Mouse (Mus musculus) cerebellum, postnatal 14 days (tissue): ENCODE results near the gene Epp13.
A peak's percentile ranks its signal among the peaks of the same experiment; 100 is the strongest.
"Not testable (repeated sequence)": the region's sequence is repeated elsewhere in the genome, so short reads cannot be mapped to it uniquely, and the experiment has no call there.

Source experiments
- DNase-seq, 2 experiments: peaks; one replicate each; pipeline ENCODE4 v3.0.0; 2021; ENCODE audit warnings: mixed read lengths in 2 of 2

Epp13 gene

DNA sequence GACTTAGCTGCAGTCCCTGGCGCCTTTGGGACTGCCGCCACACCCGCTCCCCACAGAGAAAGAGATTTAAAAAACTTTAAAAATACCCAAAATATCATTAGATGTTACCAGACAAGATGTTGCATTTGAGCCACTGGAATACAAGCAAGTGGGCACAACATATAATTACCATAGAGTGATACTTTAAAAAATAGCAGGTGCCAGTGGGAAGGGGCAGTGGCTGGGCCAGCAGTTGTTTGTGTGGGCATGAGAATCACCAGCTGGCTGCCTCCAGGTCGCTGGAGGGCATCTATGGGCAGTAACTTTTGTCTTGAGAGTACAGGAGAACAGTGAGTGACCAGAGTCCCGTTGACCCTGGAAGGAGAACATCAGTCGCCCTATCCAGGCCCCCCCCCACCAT, at the start of gene Epp13:
Epp13 (plus strand) TSS at position 301 of the 400 bp plus-strand sequence.
- DNase-seq = no peak

DNA sequence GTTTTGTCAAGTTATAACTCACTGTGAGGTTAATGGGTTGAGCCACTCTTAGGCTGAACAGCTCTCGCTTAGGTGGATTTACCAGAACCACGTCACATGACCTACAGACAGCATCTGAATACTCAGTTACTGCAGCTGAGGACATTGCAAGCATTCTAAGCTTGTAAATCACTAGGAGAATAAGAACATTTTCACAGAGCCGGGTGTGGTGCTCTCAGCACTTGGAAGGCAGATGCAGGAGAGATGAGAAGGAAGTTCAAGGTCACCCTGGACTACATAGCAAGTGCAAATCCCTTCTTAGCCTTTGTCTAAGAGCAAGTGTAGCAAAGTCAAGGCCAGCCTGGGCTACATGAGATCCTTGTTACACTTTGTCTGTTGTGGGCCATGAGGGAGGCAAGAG, 48.3 kb upstream of the Epp13 start:
- DNase-seq = no peak

DNA sequence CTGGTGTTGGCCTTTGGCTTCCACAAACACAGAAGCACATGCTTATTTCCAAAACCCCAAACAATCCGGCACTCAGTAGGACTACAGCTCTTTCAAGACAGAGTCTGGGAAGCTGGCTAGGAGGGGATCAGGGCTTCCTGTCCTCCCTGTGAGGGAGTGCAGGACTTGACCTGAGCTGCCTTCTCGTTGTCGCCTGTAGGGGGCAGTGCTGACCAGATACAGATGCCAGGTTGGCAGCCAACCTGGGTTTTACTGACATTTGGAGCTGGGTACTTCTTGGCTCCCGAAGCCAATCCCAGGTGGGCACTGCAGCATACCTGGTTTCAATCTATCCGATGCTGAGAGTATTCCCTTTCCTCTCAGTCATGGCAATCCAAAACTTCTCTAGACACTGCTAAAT, 39.4 kb upstream of the Epp13 start:
- DNase-seq = peak; percentile 29 to 62

DNA sequence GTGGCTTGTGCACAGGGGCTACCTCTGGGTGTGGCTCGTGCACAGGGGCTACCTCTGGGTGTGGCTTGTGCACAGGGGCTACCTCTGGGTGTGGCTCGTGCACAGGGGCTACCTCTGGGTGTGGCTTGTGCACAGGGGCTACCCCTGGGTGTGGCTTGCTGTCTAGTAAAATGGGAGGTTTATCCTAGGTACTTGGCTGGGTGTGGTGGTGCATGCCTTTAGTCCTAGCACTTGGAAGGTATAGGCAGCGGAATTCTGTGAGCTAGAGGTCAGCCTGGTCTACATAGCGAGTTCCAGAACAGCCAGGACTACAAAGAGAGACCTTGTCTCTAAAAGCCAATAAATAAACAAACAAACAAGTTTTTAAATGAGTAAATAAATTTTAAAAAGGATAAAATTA, 37.8 kb upstream of the Epp13 start:
- not testable (repeated sequence) for DNase-seq

DNA sequence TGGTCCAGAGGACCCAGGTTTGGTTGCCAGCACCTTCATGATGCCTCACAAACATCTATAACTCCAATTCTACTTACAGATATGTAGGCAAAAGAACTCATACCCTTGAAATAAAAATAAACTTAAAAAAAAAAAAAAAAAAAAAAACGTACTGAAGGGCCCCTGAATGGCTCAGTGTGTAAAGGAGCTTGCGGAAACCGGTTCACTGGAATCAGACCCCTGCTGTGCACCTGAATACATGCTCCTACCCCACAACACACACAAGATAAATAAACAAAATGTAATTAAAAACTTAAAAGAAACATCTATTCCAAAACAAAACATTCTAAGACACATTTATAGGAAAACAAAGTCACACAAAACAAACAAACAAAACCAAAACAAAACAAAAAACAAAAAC, 32.4 kb upstream of the Epp13 start:
- DNase-seq = no peak

DNA sequence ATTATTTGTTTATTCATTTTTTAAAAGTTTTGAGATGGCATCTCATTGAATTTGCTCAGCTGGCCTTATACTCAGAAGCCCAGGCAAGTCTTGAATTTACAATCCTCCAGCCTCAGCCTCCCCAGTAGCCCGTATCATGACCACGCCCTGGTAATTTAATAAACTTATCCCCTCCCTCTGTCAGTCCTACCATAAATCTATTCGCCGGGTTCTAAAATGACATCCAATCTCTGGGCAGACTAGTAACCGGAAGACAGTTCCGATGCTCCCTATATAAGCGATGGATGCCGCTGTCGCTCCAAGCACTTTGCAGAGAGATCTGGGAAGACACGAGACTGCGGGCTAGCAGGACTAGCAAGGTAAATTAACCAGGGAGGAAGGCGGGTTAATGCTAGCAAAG, 30.5 kb upstream of the Epp13 start, which contains the start of gene Zscan5b:
Zscan5b (plus strand) TSS at position 301 of the 400 bp plus-strand sequence.
- DNase-seq = no peak

DNA sequence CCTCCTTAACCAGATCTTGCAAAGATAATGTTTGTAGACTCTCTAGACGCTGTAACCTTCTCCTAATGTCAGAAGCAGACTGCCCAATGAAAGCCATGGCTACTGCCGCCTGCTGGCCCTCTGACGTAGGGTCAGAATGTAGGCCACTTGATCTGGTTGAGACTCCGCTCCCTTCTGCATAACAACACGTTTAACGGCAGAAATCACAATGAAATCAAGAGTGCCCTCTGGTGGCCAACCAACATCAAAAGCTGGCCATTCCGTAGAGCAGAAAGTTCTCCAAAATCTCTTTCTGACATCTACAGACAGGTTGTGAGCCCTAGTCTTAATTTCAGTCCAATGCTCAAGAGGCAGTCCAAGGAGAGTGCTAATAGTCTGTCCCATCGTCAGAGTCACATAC, 24.0 kb upstream of the Epp13 start:
- peak; percentile 23 to 43 for DNase-seq

DNA sequence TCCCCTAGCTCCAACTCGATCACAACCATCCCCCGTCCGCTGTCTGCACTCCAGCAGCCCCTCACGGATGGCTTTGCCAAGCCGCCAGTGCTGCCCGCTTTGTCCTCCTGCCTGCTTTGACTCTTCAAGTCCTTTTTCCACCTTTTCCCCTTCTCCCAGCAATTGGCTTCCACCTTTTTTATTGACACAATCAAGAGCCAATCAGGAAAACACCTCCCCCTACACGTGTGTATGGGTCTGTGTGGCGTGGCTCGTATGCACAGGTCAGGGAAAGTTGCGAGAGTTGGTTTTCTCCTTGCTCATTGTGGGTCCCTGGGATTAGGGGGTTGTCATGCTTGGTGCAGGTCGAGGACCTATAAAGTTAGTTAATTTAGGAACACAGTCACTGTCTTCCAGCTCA, 12.7 kb upstream of the Epp13 start:
- DNase-seq = peak in 1 of 2 experiments; percentile 15

DNA sequence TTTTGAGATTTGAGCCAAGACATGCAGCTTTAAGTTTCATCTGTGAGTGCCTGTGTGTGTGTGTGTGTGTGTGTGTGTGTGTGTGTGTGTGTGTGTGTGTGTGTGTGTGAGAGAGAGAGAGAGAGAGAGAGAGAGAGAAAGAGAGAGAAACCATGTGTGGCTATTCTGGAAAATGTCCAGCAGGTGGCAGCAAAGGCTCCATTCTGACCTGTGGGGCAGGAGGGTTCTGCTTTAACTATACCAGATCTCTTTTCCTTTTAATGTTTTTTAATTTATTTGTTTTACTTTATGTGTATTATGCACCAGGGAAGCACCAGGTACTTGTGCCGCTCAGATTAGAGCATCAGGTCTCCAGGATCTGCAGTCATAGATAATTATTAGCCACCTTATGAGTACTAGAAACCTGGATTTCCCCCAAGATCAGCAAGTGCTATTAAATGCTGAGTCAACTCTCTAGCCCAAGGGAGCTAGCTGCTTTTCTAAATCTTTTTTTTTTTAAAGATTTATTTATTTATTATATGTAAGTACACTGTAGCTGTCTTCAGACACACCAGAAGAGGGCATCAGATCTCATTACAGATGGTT, 11.6 kb upstream of the Epp13 start:
- DNase-seq = peak; percentile 66 to 73

DNA sequence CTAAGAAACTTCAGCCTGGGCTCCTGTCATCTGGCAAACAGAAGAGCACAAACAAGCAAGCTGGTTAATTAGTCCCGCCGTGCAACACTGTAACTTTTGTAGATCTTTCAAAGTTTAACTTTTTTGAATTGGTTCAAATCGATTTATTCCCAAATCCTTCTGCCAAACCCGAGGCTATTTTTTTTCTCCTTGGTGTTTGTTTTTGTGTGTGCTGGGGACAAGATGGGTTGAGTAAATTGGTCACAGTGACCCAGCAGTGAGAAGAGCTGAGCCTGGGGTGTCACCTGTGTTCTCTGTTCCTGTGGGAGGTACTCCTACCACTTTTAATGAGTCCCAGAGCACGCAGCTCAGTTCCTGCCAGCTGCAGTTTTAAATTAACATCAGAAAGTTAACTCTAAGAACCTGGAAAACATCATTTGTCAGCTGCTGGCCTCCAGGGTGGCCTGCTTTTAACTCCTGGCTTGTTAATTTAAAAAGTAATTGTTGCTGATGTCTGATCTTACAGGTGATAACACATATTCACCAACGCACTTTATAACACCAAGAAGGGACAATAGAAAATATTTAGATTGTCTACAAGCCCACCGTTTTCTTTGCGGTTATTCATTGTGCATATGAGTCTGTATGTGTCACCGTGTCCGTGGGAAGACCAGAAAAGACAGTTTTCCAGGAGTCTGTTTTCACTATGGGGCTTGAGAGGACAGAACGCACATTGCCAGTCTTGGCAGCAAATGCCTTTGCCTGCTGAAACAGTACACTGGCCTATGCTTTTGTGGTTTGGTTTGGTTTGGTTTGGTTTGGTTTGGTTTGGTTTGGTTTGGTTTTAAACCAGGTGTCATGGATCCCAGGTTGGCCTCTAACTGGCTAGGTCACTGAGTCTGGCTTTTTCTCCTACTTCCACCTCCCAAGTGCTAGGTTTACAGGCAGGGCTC, 7.9 kb upstream of the Epp13 start:
- no peak for DNase-seq

DNA sequence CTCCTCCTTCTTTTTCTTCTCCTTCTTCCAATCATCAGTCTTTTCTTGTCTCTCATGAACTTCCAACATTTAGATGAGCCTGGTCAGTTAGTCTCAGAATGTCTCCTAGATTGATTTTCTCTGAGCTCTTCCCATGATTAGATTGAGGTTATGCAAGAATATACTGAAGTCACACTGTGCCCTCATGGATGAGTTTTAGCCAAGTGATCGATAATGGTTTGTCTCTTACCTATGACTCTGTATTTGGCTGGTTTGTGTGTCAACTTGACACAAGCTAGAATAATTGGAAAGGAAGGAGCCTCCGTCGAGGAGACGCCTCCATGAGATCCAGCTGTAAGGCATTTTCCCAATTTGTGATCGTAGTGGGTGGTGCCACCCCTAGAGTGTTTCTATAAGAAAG, 1.9 kb downstream of the Epp13 start:
- no peak for DNase-seq

DNA sequence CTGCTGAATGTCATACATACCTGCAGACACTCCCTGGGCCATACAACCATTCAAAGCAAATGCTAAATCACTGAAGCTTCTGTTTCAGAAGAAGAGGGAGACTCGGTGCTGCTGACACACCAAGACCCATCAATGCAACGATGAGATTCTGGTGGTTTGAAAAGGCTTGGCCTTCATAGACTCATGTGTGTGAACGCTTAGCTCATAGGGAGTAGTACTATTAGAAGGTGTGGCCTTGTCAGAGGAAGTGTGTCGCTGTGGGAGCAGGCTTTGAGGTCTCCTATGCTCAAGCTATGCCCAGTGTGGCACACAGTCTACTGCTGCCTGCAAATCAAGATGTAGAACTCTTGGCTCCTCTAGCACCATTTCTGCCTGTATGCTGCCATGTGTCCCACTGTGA, 4.9 kb downstream of the Epp13 start:
- DNase-seq = no peak

DNA sequence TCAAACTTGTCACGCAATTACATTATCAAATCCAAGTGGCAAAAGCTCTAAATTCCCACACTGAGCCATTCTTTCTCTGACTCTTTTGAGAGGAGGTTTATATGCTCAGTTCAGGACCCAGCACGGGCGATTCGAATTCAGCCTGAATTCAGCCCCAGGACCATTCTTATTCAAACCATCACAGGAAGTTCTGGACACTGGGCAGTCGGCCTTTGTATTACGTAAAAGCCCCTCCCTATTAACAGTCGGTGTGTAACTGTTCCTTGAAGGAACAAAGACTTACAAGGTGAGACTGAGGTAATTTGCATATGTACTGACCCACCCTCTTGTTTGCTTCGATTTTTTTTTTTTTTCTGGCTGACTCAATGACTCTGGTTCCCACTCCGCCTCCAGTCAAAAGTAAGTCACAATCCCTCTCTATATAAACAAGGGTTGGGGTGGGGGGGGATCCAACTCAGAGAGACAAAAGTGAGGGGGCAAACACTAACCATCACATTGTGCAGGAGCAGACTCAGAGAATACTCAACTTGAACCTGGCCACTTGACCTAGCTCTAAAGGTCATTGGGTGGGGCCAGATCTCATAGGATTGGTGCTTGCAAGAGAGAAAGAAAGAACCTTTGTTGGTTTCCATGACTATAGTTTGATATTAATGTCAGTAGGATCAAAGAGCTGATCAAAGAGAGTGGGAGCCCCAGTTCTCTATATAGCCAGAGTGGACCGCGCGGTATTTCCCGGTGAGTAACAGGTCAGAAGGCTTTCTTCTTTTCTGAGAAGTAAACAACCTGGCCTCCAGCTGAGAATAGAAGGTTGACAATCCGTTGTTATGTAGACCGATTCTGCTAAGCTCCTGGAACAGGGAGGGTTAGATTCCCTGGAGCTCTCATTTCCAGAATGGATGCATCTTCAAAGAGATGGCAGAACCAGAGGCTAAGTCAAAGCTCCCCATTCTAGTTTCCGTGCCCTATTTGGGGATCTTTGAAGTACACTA, 6.0 kb downstream of the Epp13 start:
- no peak for DNase-seq

DNA sequence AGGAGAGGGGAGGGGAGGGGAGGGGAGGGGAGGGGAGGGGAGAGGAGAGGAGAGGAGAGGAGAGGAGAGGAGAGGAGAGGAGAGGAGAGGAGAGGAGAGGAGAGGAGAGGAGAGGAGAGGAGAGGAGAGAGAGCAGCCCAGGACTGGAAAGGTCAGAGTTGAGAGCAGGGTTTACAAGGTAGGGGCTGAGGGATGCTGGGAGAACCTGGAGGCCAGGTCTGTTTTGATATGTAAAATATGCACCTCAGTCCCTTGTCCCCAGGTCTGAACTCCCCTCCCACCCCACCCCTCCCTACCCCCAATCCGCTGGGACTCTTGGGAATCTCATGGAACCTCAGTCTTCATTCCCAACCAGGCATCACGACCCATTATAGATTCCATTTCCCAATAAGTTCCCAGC, 7.5 kb downstream of the Epp13 start:
- DNase-seq = not testable (repeated sequence)

DNA sequence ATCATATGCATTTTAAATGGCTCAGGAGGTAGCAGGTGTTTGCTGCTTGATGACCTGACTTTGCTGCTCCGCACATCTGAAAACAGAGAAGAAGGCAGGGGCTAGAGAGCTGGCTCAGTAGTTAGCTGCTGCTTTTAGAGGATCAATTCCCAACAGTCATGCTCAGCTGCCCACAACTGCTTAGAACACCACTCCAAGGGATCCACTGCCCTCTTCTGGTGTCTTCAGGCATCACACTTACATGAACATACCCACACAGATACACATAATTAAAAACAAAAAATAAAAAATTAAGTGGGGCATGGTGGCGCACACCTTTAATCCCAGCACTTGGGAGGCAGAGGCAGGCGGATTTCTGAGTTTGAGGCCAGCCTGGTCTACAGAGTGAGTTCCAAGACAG, 9.6 kb downstream of the Epp13 start:
- no peak for DNase-seq

DNA sequence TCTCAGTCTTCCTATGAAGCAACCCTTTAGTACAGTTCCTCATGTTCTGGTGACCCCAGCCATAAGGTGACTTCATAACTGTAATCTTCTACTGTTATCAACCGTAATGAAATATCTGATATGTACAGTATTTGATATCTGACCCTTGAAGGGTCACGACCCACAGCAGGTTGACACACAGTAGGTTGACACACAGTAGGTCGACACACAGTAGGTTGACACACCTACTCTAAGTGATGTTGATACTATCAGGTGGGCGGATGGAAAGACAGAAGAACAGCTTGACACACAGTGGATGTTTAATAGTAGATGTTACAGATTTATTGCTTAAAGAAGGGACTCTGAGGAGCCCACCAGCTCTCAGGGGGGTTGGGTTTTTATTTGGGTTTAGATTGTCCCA, 10.5 kb downstream of the Epp13 start:
- no peak for DNase-seq

DNA sequence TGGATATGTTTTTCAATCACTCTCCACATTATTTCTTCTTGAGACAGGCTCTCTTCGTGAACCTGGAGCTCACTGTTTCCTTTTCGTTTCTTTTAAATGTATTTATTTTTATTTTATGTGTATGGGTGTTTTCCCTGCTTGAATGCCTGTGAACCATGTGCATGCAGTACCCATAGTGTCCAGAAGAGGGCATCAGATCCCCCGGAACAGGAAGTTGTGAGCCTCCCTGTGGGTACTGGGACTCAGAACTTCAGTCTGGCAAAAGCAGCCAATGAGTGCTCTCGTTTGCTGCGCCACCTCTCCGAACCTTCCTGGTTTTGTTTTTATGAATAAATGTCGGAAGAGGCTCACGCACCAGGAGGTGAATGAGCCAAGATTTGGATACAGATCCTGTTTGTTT, 13.2 kb downstream of the Epp13 start:
- peak in 1 of 2 experiments; percentile 44 for DNase-seq

DNA sequence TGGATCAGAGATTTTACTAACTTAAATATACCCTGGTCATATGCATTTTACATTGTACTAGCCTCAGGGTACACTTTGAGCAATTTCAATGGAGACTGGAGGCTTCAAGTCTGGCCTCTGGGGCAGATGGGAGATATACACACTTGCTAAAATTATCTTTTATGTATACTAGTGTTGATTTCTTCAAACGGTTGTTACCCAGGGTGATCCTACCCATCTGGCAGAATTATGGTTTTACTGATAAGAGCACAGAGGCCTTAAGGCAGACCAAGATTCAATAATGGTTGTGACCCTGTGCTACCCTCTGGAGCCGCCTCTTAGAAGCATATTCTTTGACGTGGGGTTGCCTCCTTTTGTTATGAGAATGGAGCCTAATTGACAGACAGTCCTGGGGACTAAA, 25.4 kb downstream of the Epp13 start:
- DNase-seq = no peak

DNA sequence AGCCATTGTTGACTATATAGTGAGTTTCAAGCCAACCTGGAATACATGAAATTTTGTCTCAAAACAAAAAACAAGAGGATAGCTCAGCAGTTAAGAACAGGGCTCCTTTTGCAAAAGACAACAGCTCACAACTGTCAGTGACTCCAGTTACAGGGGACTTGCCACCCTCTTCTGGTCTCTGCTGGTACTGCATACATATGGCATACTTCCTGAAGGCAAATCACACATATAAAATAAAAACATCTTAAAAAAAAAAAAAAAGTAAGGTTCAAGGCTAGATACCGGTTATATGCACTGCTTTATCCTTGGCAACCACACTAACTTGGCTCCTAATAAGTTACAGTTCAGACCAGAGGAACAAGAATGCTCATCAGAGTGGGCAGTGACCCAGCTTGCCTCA, 30.2 kb downstream of the Epp13 start:
- peak; percentile 90 to 93 for DNase-seq

DNA sequence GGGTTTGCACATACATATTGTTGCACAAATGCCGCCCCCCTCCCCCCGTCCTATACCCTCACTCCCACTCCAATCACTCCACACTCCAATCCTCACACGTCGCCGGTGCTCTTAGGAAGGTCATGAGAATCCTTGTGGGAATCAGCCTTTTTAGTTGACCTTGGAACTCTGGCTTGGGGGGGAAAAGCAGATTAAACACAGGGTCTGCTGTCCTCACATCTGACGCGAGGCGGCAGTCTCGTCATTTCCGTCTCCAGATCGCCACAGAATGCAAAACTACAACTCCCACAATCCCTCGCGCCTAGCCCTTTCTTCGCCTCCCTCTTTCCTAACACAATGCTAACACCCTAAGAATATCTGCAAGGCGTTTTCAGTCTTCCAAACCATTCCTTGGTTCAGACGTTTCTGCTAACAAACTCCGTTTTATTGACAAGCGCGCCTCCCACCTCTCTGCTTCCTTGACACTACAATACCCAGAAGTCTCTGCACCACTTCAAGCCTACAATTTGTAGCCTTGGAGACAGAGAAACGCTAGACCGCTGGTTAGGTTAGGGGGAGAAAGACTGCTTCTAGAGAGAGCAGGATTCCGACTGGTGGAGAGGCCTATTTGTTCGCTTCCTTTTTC, 31.1 kb downstream of the Epp13 start:
- peak; percentile 85 to 86 for DNase-seq

DNA sequence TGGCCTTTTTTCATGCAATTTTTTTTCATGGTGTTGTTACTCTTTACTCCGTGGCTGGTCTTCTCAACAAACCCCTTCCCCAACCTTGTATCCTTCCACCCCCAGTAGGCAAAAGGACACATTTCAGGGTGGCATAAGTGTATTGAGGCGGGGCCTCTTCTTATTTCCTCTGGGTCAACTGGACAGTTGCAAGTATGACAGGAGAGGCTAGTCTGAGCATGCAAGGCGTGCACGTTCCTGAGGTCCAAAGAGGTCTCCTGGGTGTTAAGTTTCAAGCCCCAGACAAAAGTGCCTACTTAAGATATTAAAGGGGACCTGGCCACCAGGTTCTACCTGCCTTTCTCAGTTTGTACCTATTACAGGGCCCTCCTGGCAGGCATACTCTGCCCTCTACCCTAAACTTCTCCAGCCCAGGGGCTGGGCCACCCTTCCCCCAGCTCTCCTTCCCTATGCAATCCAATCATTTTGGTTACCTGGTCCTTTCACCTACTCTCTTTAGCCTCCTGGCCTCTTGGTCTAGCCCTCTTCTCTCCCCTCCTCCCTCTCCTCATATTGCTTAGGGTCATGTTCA, 32.0 kb downstream of the Epp13 start:
- DNase-seq = no peak

DNA sequence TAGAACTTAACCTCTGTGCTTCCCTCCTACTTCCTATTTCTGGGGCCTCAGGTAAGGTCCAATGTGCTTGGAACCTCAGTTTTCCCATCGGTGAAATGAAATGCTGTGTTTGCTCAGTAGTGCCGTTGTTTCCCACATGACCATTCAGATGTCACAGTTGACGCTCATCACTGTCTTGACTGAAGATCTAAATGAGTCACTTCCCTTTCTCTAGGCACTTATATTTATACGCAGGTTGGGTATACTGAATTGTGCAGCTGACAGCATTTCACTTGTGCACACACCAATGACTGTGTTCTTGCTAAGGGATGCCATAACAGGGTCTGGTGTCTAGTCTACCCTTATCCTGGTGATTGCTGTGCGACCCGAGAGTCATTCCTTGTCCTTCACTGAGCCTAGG, 32.9 kb downstream of the Epp13 start:
- no peak for DNase-seq
